Mouse (Mus musculus): ENCODE measurements around the gene Timp2. TPM values are rescaled to one million over a fixed set of nuclear protein-coding genes. Genes with fewer than 3 reads are reported as not detected.
"Not testable (repeated sequence)": the region's sequence is repeated elsewhere in the genome, so short reads cannot be mapped to it uniquely, and the experiment has no call there.

Timp2 gene
- polyA plus RNA-seq, 1 experiment from 2014 or later, result 67.1 TPM

- no peak for ATAC-seq (replicated peaks; ENCODE audit: insufficient number of reproducible peaks, insufficient read depth, low FRiP score, low read depth)
- no peak overlapping the region for H3K27ac ChIP-seq
- WGBS, result 59% methylated on average over 5 of the region's 5 CpGs
These were observed 38.5 kb upstream of the Timp2 start for GRCm38 (mm10) chr11:118393991-118394390.

GRCm38 (mm10) chr11:118387816-118388215 is 32.3 kb upstream of the Timp2 start:
- not testable (repeated sequence) for H3K9me3 ChIP-seq (replicated peaks); H3K4me3 ChIP-seq
- WGBS, result 88% methylated on average over 13 of the region's 13 CpGs

More at GRCm38 (mm10) chr11:118393991-118394390, 38.5 kb upstream of the Timp2 start:
- Histone ChIP-seq H3K4me2 (no peak overlapping the region), H3K4me1 (replicated peaks) (no peaks in the 10 kb centered on the region), H3K36me3 (no peaks in the 10 kb centered on the region), H3K9me3 (replicated peaks) (no peaks in the 10 kb centered on the region), H3K9ac (no peak overlapping the region), H3K27me3 (no peaks in the 10 kb centered on the region), H3K4me3 (no peak overlapping the region)

GRCm38 (mm10) chr11:118379251-118380009 is 23.9 kb upstream of the Timp2 start:
- Histone ChIP-seq H3K4me3 (no peak overlapping the region), H3K36me3 (no peaks in the 10 kb centered on the region), H3K4me2 (no peak overlapping the region), H3K9me3 (replicated peaks) (no peaks in the 10 kb centered on the region), H3K27ac (no peak overlapping the region), H3K9ac (no peak overlapping the region), H3K27me3 (0 out of 2 replicates have a peak, but pooled peaks cover 6% of the 10 kb centered on the region), H3K4me1 (replicated peaks) (peaks cover 12% of the 10 kb centered on the region)
- 37% methylated on average over 11 of the region's 11 CpGs for WGBS
- ATAC-seq (replicated peaks; ENCODE audit: insufficient number of reproducible peaks, insufficient read depth, low FRiP score, low read depth), result peak; percentile 62

More at GRCm38 (mm10) chr11:118387816-118388215, 32.3 kb upstream of the Timp2 start:
- ATAC-seq (replicated peaks; ENCODE audit: insufficient number of reproducible peaks, insufficient read depth, low FRiP score, low read depth); H3K27ac ChIP-seq; H3K4me1 ChIP-seq (replicated peaks); H3K27me3 ChIP-seq; H3K36me3 ChIP-seq; H3K4me2 ChIP-seq; H3K9ac ChIP-seq: not testable (repeated sequence)

GRCm38 (mm10) chr11:118378656-118379055 is 23.1 kb upstream of the Timp2 start:
- Histone ChIP-seq H3K36me3 (no peaks in the 10 kb centered on the region), H3K9ac (no peak overlapping the region), H3K27me3 (0 out of 2 replicates have a peak, but pooled peaks cover 6% of the 10 kb centered on the region), H3K27ac (no peak overlapping the region), H3K4me1 (replicated peaks) (peaks cover 12% of the 10 kb centered on the region), H3K4me3 (no peak overlapping the region), H3K9me3 (replicated peaks) (no peaks in the 10 kb centered on the region), H3K4me2 (no peak overlapping the region)
- 82% methylated on average over 6 of the region's 6 CpGs for WGBS
- no peak for ATAC-seq (replicated peaks; ENCODE audit: insufficient number of reproducible peaks, insufficient read depth, low FRiP score, low read depth)

GRCm38 (mm10) chr11:118376323-118376722 is 20.8 kb upstream of the Timp2 start:
- not testable (repeated sequence) for ATAC-seq (replicated peaks; ENCODE audit: insufficient number of reproducible peaks, insufficient read depth, low FRiP score, low read depth); H3K36me3 ChIP-seq; H3K27me3 ChIP-seq; H3K27ac ChIP-seq; H3K9ac ChIP-seq; H3K9me3 ChIP-seq (replicated peaks); H3K4me3 ChIP-seq; H3K4me2 ChIP-seq
- H3K4me1 ChIP-seq (replicated peaks), result peaks cover 12% of the 10 kb centered on the region

GRCm38 (mm10) chr11:118375881-118376280 is 20.3 kb upstream of the Timp2 start:
- Histone ChIP-seq H3K9me3 (replicated peaks) (no peaks in the 10 kb centered on the region), H3K4me1 (replicated peaks) (peaks cover 12% of the 10 kb centered on the region), H3K36me3 (no peaks in the 10 kb centered on the region), H3K27me3 (0 out of 2 replicates have a peak, but pooled peaks cover 6% of the 10 kb centered on the region), H3K4me2 (no peak overlapping the region), H3K27ac (no peak overlapping the region), H3K4me3 (no peak overlapping the region), H3K9ac (no peak overlapping the region)
- 43% methylated on average over 5 of the region's 5 CpGs for WGBS
- ATAC-seq (replicated peaks; ENCODE audit: insufficient number of reproducible peaks, insufficient read depth, low FRiP score, low read depth), result no peak

GRCm38 (mm10) chr11:118375461-118375860 is 19.9 kb upstream of the Timp2 start:
- Histone ChIP-seq H3K36me3 (no peaks in the 10 kb centered on the region), H3K9me3 (replicated peaks) (no peaks in the 10 kb centered on the region), H3K9ac (no peak overlapping the region), H3K27ac (no peak overlapping the region), H3K4me1 (replicated peaks) (peaks cover 12% of the 10 kb centered on the region), H3K4me3 (no peak overlapping the region), H3K4me2 (no peak overlapping the region), H3K27me3 (0 out of 2 replicates have a peak, but pooled peaks cover 6% of the 10 kb centered on the region)
- WGBS, result 69% methylated on average over 8 of the region's 8 CpGs
- no peak for ATAC-seq (replicated peaks; ENCODE audit: insufficient number of reproducible peaks, insufficient read depth, low FRiP score, low read depth)

GRCm38 (mm10) chr11:118375006-118375405 is 19.5 kb upstream of the Timp2 start:
- H3K9me3 ChIP-seq (replicated peaks), result no peaks in the 10 kb centered on the region
- 0 out of 2 replicates have a peak, but pooled peaks cover 6% of the 10 kb centered on the region for H3K27me3 ChIP-seq
- no peak overlapping the region for H3K9ac ChIP-seq
- H3K4me2 ChIP-seq, result no peak overlapping the region
- peaks cover 12% of the 10 kb centered on the region for H3K4me1 ChIP-seq (replicated peaks)
- H3K27ac ChIP-seq, result no peak overlapping the region
- no peak for ATAC-seq (replicated peaks; ENCODE audit: insufficient number of reproducible peaks, insufficient read depth, low FRiP score, low read depth)
- no peak overlapping the region for H3K4me3 ChIP-seq
- no peaks in the 10 kb centered on the region for H3K36me3 ChIP-seq

GRCm38 (mm10) chr11:118374506-118374905 is 19.0 kb upstream of the Timp2 start:
- peaks cover 12% of the 10 kb centered on the region for H3K4me1 ChIP-seq (replicated peaks)
- 0 out of 2 replicates have a peak, but pooled peaks cover 6% of the 10 kb centered on the region for H3K27me3 ChIP-seq
- no peak for ATAC-seq (replicated peaks; ENCODE audit: insufficient number of reproducible peaks, insufficient read depth, low FRiP score, low read depth)
- WGBS, result 71% methylated on average over 5 of the region's 5 CpGs
- H3K9me3 ChIP-seq (replicated peaks), result no peaks in the 10 kb centered on the region
- no peak overlapping the region for H3K4me3 ChIP-seq
- no peak overlapping the region for H3K9ac ChIP-seq
- H3K36me3 ChIP-seq, result no peaks in the 10 kb centered on the region
- no peak overlapping the region for H3K27ac ChIP-seq
- no peak overlapping the region for H3K4me2 ChIP-seq

- Histone ChIP-seq H3K4me3 (no peak overlapping the region), H3K9ac (no peak overlapping the region), H3K4me1 (replicated peaks) (0 out of 2 replicates have a peak, but pooled peaks cover 7% of the 10 kb centered on the region), H3K36me3 (no peaks in the 10 kb centered on the region), H3K27me3 (no peaks in the 10 kb centered on the region), H3K4me2 (no peak overlapping the region), H3K9me3 (replicated peaks) (no peaks in the 10 kb centered on the region), H3K27ac (no peak overlapping the region)
- 54% methylated on average over 7 of the region's 7 CpGs for WGBS
- ATAC-seq (replicated peaks; ENCODE audit: insufficient number of reproducible peaks, insufficient read depth, low FRiP score, low read depth), result no peak
These were observed 17.1 kb upstream of the Timp2 start for GRCm38 (mm10) chr11:118372641-118373040.

- 0 out of 2 replicates have a peak, but pooled peaks cover 7% of the 10 kb centered on the region for H3K4me1 ChIP-seq (replicated peaks)
- H3K27ac ChIP-seq, result no peak overlapping the region
- no peaks in the 10 kb centered on the region for H3K9me3 ChIP-seq (replicated peaks)
- H3K36me3 ChIP-seq, result no peaks in the 10 kb centered on the region
- H3K27me3 ChIP-seq, result no peaks in the 10 kb centered on the region
- ATAC-seq (replicated peaks; ENCODE audit: insufficient number of reproducible peaks, insufficient read depth, low FRiP score, low read depth), result no peak
- WGBS, result 81% methylated on average over 7 of the region's 7 CpGs
- H3K9ac ChIP-seq, result no peak overlapping the region
- H3K4me3 ChIP-seq, result no peak overlapping the region
- no peak overlapping the region for H3K4me2 ChIP-seq
These were observed 16.3 kb upstream of the Timp2 start for GRCm38 (mm10) chr11:118371876-118372275.

- no peak overlapping the region for H3K4me2 ChIP-seq
- no peak for ATAC-seq (replicated peaks; ENCODE audit: insufficient number of reproducible peaks, insufficient read depth, low FRiP score, low read depth)
- WGBS, result 72% methylated on average over 8 of the region's 8 CpGs
These were observed 14.1 kb upstream of the Timp2 start for GRCm38 (mm10) chr11:118369657-118370056.

More at GRCm38 (mm10) chr11:118369657-118370056, 14.1 kb upstream of the Timp2 start:
- no peak overlapping the region for H3K4me3 ChIP-seq
- no peaks in the 10 kb centered on the region for H3K27me3 ChIP-seq
- no peaks in the 10 kb centered on the region for H3K9me3 ChIP-seq (replicated peaks)
- H3K9ac ChIP-seq, result no peak overlapping the region
- no peaks in the 10 kb centered on the region for H3K36me3 ChIP-seq
- H3K4me1 ChIP-seq (replicated peaks), result peaks cover 7% of the 10 kb centered on the region
- no peak overlapping the region for H3K27ac ChIP-seq

All from heart, embryonic 15.5 days (tissue).